Mouse (Mus musculus) cerebellum, adult 2 months (tissue): ENCODE data around the gene Snx3.

Experiments
- CTCF ChIP-seq: fragments of 200-500 bp; IDR thresholded peaks from 2 replicates; pipeline ENCODE4 v1.5.1; 2011; ENCODE audit warnings: low read depth, mild to moderate bottlenecking, control low read depth, low read length, moderate library complexity, borderline replicate concordance; ENCODE audit not compliant: insufficient read depth
- POLR2A ChIP-seq: fragments of 200-500 bp; IDR thresholded peaks from 2 replicates; pipeline ENCODE4 v1.6.1; 2011; ENCODE audit warnings: low read length, control low read depth, borderline replicate concordance; ENCODE audit not compliant: insufficient read depth

DNA sequence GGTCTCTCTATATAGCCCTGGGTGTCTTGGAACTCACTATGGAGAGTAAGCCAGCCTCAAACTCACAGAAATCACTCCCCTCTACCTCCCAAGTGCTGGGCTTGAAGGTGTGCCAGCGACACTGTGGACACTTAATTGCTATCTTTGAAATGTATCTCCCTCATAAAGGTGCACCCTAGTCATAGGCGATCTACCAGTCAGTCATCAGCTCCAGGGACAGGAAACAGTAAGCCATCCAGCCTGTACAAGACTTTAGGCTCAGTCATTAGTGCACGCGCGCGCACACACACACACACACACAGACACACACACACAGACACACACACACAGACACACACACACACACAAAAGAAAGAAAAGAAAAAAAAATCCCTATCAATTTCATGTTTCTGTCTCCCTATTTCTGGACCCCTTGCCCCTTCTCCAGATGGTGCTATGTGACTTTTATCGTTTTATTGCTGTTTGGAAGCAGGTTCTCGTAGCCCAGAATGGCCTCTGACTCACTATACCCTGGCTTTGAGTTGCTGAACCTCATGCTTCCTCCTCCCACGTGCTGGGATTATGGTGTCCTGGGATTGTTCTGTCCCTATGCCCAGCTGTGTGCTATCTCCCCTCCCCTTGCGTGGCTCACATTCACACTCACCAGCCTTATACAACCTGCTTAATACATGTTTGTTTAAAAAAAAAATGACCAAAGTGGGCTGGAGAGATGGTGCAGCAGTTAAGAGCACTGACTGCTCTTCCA is 9.6 kb upstream of the Snx3 start:
- no peak for TF ChIP-seq POLR2A
- TF ChIP-seq CTCF: no peak
